Mouse (Mus musculus) right cerebral cortex, postnatal 14 days (tissue): ENCODE results near the gene Taar8a.
"Not testable (repeated sequence)": the region's sequence is repeated elsewhere in the genome, so short reads cannot be mapped to it uniquely, and the experiment has no call there.

Experiments
- DNase-seq: peaks from one replicate; pipeline ENCODE4 v3.0.0; 2022

Taar8a gene

DNA sequence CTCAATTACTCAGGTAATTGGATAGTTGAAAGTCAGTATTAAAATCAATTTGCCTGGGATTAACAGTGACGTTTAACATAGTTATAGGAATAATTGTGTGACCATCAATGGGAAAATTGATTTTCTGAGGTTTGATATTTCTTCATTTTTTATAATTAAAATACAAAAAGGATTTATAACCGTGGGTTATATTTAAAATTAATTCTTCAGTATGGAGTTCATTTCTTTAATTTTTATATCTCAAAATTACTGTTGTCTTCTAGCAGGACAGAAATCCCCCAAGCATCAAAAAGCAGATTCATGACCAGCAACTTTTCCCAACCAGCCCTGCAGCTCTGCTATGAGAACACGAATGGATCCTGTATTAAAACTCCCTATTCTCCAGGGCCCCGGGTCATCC, at the start of gene Taar8a:
TSS of gene Taar8a (plus strand) at position 301 of the 400 bp plus-strand sequence.
- DNase-seq: not testable (repeated sequence)

DNA sequence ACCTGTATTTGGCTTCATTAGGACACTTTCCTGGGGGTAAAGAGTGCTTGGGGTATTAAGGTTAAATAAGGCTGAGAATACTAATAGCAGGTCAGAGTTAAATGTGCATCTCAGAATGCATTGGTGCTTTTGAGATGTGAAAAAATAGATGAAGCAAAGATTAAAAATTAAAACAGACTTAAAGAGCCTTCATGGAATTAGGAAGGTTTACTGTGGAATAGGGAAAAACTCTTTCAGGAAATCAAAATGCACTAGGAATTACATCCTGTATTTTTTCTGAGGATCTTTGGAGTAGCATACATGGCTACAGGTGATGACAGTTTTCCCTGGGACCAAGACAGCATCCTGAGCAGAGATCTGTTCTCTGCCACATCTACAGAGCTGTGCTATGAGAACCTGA, 49.4 kb upstream of the Taar8a start, which contains the start of gene Taar7d:
TSS of gene Taar7d (plus strand) at position 301 of the 400 bp plus-strand sequence.
- no peak for DNase-seq

- no peak for DNase-seq
These were observed 45.0 kb upstream of the Taar8a start for GRCm38 (mm10) chr10:24031347-24031746.

DNA sequence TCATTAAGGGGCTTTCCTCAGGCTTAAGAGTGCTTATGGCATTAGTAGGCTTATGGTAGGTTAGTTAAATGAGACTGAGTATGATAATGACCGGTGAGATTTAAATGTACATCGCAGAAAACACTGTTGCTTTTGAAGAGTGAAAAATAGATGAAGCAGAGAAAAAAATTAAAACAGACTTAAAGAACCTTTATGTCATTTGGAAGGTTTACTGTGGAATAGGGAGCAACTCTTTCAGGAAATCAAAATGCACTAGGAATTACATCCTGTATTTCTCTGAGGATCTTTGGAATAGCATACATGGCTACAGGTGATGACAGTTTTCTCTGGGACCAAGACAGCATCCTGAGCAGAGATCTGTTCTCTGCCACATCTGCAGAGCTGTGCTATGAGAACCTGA, 39.0 kb upstream of the Taar8a start, which contains the start of gene Taar7e:
TSS of gene Taar7e (plus strand) at position 301 of the 400 bp plus-strand sequence.
- DNase-seq: no peak

DNA sequence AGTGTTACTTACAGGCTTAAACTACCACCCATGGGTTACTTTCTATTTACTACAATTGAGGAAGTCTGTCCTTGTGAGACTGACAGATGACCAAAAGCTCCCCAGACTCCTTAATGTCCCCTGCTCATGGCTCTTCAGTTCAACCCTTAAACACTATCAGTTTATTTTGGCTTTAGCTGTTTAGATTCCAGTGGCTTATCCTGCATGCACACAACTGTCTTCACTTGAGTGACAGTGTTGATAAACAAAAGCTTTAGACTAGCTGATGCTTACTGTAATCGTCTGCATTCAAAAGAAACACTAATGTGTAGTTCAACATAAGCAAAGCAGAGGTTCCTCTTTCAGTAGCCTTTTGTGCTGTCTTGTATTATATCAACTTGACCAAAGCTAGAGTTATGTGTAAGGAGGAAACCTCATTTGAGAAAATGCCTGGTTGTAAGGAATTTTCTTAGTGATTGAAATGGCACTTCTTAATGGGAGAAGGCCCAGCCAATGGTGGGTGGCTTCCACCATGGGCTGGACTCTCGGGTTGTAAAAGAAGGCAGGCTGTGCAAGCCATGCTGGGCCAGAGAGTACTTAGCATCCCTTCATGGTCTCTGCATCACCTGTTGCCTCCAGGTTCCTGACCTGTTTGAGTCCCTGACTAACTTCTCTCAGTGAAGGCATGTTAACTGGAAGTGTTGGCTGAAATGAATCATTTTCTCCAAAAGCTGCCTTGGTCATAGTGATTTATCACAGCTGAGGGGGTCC, 36.0 kb upstream of the Taar8a start:
- DNase-seq: no peak

GRCm38 (mm10) chr10:24049210-24049609, 27.1 kb upstream of the Taar8a start, which contains the start of gene Taar7f:
TSS of gene Taar7f (plus strand) at chr10:24049510.
- DNase-seq: no peak

DNA sequence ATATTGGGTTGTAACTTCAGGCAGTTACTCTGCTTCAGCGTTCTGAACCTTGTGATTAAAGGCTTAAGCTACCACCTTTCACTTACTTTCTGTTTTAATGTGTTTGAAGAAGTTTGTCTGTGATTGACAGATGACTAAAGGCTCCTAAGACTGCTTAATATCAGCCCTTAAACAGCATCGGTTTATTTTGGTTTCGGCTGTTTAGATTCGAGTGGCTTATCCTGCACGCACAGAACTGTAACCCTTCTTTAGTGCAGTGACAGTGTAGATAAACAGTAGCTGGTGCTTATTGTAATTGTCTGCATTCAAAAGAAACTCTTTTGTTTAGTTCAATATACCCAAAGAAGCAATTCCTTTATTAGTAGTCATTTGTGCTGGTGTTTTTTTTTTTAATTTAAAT, 24.3 kb upstream of the Taar8a start:
- no peak for DNase-seq

GRCm38 (mm10) chr10:24058986-24059385, 17.3 kb upstream of the Taar8a start:
- DNase-seq: no peak

- not testable (repeated sequence) for DNase-seq
These were observed 1.5 kb upstream of the Taar8a start for GRCm38 (mm10) chr10:24074751-24075150.

GRCm38 (mm10) chr10:24080166-24080565, 3.9 kb downstream of the Taar8a start:
- DNase-seq: peak; percentile 35

DNA sequence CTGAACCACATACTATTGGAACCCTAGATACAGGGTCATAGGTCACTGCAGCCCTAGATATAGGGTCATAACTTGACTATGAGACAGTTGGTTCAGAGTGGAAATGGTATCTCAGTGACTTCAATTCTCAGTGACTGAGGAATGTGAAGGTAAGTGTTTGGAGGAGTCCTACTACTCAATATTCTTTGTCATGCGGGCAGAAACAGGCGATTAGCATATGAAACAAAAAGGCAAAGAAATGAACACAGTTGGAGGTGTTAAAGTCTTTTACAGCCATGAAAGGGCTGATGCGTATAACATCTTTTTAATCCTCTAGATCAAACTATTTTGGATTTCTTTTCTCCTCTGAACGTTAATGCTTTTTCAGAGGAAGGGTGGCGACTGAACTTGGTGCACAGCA, 9.6 kb downstream of the Taar8a start:
- no peak for DNase-seq

DNA sequence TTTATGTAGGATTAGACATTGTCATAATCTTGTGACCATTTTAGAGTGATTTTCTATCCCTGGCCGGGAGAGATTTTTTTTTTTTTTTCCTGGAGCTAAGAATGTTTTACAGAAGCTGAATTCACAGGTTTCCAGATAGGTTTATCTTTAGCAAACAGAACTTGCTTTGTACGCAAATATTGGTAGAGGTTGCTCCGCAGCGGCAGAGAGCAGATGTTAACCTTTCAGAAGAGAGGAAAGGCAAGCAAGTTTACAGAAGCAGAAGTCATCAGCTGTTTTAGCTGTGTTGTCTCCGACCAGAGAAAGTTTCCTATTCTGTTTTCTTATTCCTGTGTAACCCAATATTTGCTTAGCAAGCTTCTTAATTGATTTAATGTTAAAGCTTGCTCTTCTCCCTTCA, 10.3 kb downstream of the Taar8a start:
- DNase-seq: no peak

DNA sequence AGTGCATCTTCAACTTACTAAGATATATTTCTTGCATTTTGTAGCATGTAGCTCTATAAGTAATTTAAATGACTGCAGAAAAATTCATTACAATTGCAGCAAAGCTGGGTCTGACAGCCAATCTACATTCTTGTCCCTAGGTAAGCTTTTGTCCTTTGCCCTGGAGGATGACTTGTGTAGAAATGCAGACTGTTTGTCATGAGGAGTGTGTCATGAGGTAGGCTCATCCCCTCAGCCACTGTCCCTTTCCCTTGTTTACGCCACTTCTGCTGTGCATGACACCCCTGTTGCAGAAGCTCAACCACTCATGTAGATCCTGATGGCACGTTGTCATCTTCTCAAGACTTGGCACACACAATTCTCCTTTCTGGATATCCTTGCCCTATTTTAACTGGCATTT, 10.9 kb downstream of the Taar8a start:
- no peak for DNase-seq

GRCm38 (mm10) chr10:24092194-24092593, 15.9 kb downstream of the Taar8a start, which contains the start of gene Taar8b:
TSS of gene Taar8b (minus strand) at chr10:24092294.
- DNase-seq: no peak

- not testable (repeated sequence) for DNase-seq
These were observed 20.7 kb downstream of the Taar8a start for GRCm38 (mm10) chr10:24097010-24097409.

DNA sequence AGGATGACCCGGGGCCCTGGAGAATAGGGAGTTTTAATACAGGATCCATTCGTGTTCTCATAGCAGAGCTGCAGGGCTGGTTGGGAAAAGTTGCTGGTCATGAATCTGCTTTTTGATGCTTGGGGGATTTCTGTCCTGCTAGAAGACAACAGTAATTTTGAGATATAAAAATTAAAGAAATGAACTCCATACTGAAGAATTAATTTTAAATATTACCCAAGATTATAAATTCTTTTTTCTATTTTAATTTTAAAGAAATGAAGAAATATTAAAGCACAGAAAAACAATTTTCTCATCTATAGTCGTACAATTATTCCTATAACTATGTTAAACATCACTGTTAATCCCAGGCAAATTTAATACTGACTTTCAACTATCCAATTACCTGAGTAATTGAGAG, 25.5 kb downstream of the Taar8a start, which contains the start of gene Taar8c:
TSS of gene Taar8c (minus strand) at position 101 of the 400 bp plus-strand sequence.
- not testable (repeated sequence) for DNase-seq

DNA sequence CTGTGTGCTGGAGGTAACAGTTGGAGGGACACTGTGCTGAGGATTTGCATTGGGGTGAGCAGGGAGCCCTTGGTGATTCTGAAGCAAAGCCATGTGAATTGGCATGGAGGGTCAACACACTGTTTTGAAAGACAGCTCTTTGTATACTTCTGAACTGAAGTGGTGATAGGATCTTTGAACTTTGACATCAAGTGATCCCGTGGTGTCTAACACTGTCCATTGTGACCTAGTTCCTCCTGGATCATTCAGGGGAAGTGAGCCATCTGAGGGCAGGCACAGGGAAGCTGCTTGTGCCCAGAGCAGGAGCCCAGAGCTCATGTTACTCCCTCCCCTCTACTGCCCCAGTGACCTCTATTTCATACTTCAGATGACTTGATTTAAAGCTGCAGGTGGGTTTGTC, 27.0 kb downstream of the Taar8a start:
- DNase-seq: not testable (repeated sequence)

DNA sequence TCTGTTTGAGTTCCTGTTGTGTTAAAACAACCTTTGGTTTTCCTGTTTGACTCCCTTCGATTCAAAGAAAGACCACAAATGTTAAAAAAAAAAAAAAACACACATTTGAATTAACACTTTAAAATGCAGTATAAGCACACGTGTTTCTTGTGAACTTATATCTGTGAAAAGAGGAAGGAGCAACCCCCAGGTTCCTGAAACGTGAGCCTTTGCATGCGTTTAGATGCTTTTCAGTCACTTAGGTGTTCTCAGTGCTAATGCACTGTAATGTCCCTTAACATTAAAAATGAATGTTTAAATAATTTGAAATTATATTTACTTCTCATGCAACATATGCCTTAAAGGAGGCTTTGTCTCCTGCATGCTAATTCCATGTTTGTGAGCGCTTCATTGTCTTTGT, 31.4 kb downstream of the Taar8a start:
- DNase-seq: no peak

DNA sequence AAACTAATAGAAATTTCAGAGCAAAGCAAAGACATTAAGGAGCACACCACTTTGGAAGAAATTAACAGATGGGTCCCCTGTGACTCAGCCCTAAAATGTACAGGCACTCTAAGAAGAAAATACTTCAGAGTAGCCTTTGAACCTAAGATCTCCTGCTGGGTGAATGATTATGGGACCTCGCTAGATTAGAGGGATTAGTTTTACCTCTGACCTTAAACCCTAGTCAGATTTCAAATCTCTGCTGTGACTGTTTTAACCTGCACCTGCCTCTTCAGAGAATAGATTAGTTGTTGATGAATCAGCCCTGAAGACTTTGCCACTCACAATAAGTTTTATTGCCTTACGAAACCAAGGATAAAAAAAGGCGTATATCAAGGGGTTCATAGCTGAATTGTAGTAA, 31.9 kb downstream of the Taar8a start:
- no peak for DNase-seq

DNA sequence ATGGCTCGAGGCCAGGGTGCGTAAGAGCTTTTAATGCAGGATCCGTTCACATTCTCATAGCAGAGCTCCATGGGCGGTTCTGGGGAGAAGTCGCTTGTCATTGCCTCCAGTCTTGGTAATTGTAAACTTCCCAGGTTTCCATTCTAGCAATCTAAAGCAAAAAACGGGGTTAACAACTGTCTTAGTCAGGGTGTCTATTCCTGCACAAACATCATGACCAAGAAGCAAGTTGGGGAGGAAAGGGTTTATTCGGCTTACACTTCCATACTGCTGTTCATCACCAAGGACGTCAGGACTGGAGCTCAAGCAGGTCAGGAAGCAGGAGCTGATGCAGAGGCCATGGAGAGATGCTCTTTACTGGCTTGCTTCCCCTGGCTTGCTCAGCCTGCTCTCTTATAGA, 33.1 kb downstream of the Taar8a start, which contains the start of gene Taar9:
TSS of gene Taar9 (minus strand) at position 101 of the 400 bp plus-strand sequence.
- DNase-seq: not testable (repeated sequence)

GRCm38 (mm10) chr10:24111116-24111778, 34.9 kb downstream of the Taar8a start:
- peak; percentile 26 for DNase-seq
